Mouse (Mus musculus): Measurements from ENCODE around the gene Tmem206.

DNA sequence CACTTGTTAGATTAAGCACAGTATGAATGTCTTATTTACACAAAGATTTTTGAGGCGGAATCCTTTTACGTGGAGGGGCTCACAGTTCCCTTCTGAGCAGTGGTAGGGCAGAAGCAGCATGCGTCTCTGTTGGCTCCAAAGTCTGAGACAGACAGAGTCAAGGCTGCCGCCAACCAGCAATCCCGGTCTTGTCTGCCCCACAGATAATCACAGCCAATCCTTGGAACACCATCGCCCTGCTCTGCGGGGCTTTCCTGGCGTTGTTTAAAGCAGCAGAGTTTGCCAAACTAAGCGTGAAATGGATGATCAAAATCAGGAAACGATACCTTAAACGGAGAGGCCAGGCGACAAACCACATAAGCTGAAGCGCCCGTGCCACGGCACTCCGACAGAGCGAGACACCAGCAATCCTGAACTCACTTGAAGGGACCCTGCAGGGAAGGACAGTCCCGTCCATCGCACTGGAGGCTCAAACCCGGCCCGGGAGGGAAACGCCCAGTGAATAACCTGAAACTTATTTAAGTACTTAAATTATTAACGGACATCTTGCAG lies 23.9 kb downstream of the Tmem206 start:
- TF ChIP-seq ZC3H11A (IDR thresholded peaks at IDR 0.05; ENCODE audit: borderline replicate concordance, low read depth, low read length) (no peak), ZNF384 (IDR thresholded peaks at IDR 0.05; ENCODE audit: low read depth, low read length) (no peak), HCFC1 (IDR thresholded peaks at IDR 0.05; ENCODE audit: borderline replicate concordance, insufficient read depth, low read length) (no peak)
